Mouse (Mus musculus) liver, embryonic 14.5 days (tissue): ENCODE measurements around the gene Lman2. TPM values are rescaled to one million over a fixed set of nuclear protein-coding genes. Genes with fewer than 3 reads are reported as not detected.

ENCODE experiments used
- ATAC-seq: fragments of 200-750 bp; cut with Nextera tagmentation; 2 replicates; pipeline ENCODE4 v1.8.0; 2017; ENCODE audit warnings: moderate number of reproducible peaks, mild to moderate bottlenecking, moderate library complexity; ENCODE audit not compliant: insufficient read depth
- DNase-seq, 3 experiments: peaks; one replicate each; pipeline ENCODE4 v3.0.0-alpha.2; 2012 to 2013; ENCODE audit warnings: low read depth in 3 of 3, low spot score in 3 of 3
- H3K27ac ChIP-seq: fragments of 300-500 bp; sonication (generic); 2 replicates; pipeline ENCODE4 v1.5.1; 2014; ENCODE audit warnings: moderate library complexity, mild to moderate bottlenecking, control low read depth, inconsistent platforms
- H3K27me3 ChIP-seq: fragments of 300-500 bp; sonication (generic); 2 replicates; pipeline ENCODE4 v1.6.1; 2014; ENCODE audit warnings: mild to moderate bottlenecking, low read length, moderate library complexity; ENCODE audit not compliant: control insufficient read depth, insufficient read depth
- H3K36me3 ChIP-seq: fragments of 300-500 bp; sonication (generic); replicated peaks from 2 replicates; pipeline ENCODE4 v1.6.1; 2014; ENCODE audit warnings: low read depth; ENCODE audit not compliant: control insufficient read depth, insufficient read depth
- H3K4me1 ChIP-seq, 2 experiments: fragments of 200-500 bp in 1 of 2; fragments of 300-500 bp in 1 of 2; sonication (generic) in 1 of 2; replicated peaks; 2 replicates each; pipeline ENCODE4 v1.6.1; 2012 to 2014; ENCODE audit warnings: antibody characterized with exemption in 1 of 2, inconsistent platforms in 1 of 2, low read length in 1 of 2; ENCODE audit not compliant: control insufficient read depth in 2 of 2, insufficient read depth in 2 of 2
- H3K4me2 ChIP-seq: fragments of 300-500 bp; sonication (generic); 2 replicates; pipeline ENCODE4 v1.6.1; 2014; ENCODE audit warnings: low read depth, mild to moderate bottlenecking, control low read depth, moderate library complexity
- H3K4me3 ChIP-seq, 2 experiments: fragments of 200-500 bp in 1 of 2; fragments of 300-500 bp in 1 of 2; sonication (generic) in 1 of 2; 2 replicates each; pipeline ENCODE4 v1.5.1; 2012 to 2014; ENCODE audit warnings: low read depth in 2 of 2, low read length in 2 of 2, mild to moderate bottlenecking in 2 of 2, control low read depth in 1 of 2, inconsistent platforms in 1 of 2, moderate library complexity in 1 of 2; ENCODE audit not compliant: insufficient read depth in 1 of 2
- H3K9ac ChIP-seq: fragments of 300-500 bp; sonication (generic); replicated peaks from 2 replicates; pipeline ENCODE4 v1.6.1; 2014; ENCODE audit warnings: mild to moderate bottlenecking, control low read depth, moderate library complexity
- H3K9me3 ChIP-seq: fragments of 300-500 bp; sonication (generic); 2 replicates; pipeline ENCODE4 v1.6.1; 2016; ENCODE audit warnings: low read length, mixed read lengths; ENCODE audit not compliant: control insufficient read depth
- CTCF ChIP-seq: IDR thresholded peaks from 2 replicates; pipeline ENCODE4 v1.5.1; 2016; ENCODE audit warnings: antibody characterized with exemption, low read depth, control low read depth
- EP300 ChIP-seq: IDR thresholded peaks from 2 replicates; pipeline ENCODE4 v1.6.1; 2016; ENCODE audit warnings: antibody characterized with exemption, low read depth
- WGBS: fragments of 180-500 bp; shearing (Covaris S2); extraction: QIAGEN DNeasy Blood & Tissue Kit; methylation state at CpG from one replicate; pipeline ENCODE4 v1.1.7; 2014; ENCODE audit not compliant: insufficient replicate concordance; 5-methylcytosine and 5-hydroxymethylcytosine counted together
- polyA plus RNA-seq, 2 experiments: library from polyadenylated mRNA; depleted of rRNA in 1 of 2; stranded (reverse) in 1 of 2; unstranded in 1 of 2; fragments of >200 nt; fragmentation: Nextera tagmentation in 1 of 2; extraction: Ambion mirVana in 1 of 2; gene quantifications; 2 replicates each; pipeline versions ENCODE4 v1.2.1 to v1.2.3; 2012 to 2014

Gene Lman2
- polyA plus RNA-seq, 2 experiments, result 35.3 to 50.3 TPM

DNA sequence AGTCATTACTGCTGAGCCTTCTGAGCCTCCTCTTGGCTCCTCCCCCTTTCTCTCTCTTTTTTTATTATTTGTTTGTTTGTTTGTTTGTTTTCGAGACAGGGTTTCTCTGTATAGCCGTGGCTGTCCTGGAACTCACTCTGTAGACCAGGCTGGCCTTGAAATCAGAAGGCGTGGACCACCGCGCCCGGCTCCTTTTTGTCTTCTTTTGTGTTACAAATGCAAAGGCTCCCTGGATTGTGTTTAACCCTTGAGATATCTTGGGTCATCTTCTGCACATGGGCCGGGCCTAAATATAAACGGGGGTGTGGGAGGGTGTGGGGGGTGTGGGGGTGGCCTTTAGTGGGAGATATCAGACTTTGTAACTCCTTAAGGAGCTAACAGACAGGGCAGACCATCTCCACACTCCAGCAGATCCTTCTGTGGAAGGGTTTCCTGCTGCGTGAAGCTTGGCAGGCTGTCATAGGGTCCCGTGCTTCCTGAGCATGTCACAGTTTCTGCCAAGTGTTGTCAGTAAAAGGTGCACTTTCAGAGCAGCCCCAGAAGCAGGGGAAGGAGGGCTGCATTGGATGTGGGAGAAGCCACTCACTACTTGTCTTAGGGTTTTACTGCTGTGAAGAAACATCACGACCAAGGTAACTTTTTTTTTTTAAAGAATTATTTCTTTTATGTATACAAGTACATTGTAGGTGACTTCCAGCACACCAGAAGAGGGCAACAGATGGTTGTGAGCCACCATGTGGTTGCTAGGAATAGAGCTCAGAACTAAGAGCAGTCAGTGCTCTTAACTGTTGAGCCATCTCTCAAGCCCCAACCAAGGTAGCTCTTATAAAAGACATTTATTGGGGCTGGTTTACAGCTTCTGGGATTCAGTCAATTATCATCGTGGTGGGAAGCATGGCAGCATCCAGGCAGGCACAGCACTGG is 24.2 kb downstream of the Lman2 start:
- ATAC-seq (no peak), DNase-seq (no peak)
- H3K4me3 ChIP-seq, result no peak overlapping the region
- no peak overlapping the region for H3K27ac ChIP-seq
- H3K9me3 ChIP-seq, result no peaks in the 10 kb centered on the region
- H3K27me3 ChIP-seq, result no peaks in the 10 kb centered on the region
- peaks cover 3 to 10% of the 10 kb centered on the region in 2 experiments for H3K4me1 ChIP-seq
- TF ChIP-seq CTCF (no peak), EP300 (no peak)
- 53% methylated on average over 12 of the region's 12 CpGs for WGBS
- H3K9ac ChIP-seq, result no peak overlapping the region
- no peaks in the 10 kb centered on the region for H3K36me3 ChIP-seq
- H3K4me2 ChIP-seq, result no peak overlapping the region

DNA sequence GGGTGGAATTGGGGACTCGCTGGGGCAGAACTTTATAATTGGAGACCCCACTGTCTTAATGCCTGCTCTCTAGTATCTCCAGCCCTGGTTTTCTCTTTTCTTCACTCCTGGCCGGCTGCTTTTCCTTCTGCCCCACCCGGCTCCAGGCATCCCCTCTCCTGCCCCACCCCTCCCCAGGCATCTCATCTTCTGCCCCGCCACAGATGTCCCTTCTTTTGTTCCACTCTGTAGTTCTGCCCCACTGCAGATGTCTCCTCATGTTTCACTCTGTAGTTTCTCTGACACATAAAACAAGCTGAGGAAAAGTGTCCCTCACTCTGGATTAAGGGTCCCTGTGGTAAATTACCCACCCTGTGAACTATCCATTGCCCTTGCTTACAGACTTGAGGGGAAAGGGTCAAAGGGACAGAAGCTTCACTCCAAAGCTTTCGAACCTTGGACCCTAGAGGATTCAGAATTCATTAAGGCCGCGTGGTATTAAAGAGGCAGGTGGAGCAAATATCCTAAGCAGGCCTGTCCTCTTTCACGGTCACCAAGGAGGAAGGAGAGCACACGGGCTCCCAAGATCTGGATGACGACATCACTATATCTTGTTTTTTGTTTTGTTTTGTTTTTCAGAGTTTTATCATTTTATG is 25.1 kb downstream of the Lman2 start:
- H3K4me2 ChIP-seq, result no peak overlapping the region
- no peaks in the 10 kb centered on the region for H3K9me3 ChIP-seq
- H3K36me3 ChIP-seq, result no peaks in the 10 kb centered on the region
- no peak overlapping the region for H3K4me3 ChIP-seq
- peaks cover 3 to 10% of the 10 kb centered on the region in 2 experiments for H3K4me1 ChIP-seq
- TF ChIP-seq CTCF (no peak), EP300 (no peak)
- DNase-seq (no peak), ATAC-seq (no peak)
- no peak overlapping the region for H3K9ac ChIP-seq
- H3K27me3 ChIP-seq, result no peaks in the 10 kb centered on the region
- no peak overlapping the region for H3K27ac ChIP-seq
- WGBS, result 73% methylated on average over 10 of the region's 10 CpGs

DNA sequence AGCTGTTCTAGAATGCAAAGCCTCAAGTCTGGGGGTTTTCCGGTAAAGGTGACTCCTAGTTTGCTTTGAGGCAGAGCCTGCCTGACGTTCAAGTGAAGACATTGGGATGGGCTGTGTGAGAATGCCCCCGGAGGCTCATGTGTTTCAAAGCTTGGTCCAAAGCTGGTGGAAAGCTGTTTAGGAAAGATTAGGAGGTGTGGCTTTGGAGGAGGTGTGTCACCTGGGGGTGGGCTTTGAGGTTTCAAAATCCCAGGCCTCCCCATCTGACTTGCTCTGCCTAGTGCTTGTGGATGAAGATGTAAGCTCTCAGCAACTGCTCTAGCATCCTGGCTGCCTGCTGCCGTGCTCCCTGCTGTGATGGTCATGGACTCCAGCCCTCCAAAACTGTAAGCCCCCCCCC is 26.9 kb downstream of the Lman2 start:
- Histone ChIP-seq H3K4me2 (no peak overlapping the region), H3K4me3 (no peak overlapping the region), H3K4me1 (peaks cover 7 to 15% of the 10 kb centered on the region in 2 experiments), H3K9ac (no peak overlapping the region), H3K27me3 (no peaks in the 10 kb centered on the region), H3K27ac (no peak overlapping the region), H3K9me3 (no peaks in the 10 kb centered on the region), H3K36me3 (no peaks in the 10 kb centered on the region)
- TF ChIP-seq CTCF (no peak), EP300 (no peak)
- DNase-seq (no peak), ATAC-seq (no peak)
- WGBS, result 63% methylated on average over 4 of the region's 4 CpGs

DNA sequence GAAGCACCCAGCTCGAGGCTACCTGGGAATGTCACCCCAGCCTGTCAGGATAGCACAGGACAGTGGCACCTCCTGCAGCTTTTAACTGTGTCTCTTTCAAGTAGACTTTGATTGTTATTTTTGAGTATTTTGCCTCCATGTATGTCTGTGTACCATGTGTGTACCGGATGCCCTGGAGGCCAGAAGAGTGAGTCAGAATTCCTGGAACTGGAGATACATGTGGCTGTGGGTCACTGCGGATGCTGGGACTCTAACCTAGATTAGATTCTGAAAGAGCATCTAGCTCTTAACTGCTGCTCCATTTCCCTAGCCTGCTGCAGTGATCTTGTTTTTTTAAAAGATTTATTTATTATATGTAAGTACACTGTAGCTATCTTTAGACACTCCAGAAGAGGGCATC is 30.3 kb downstream of the Lman2 start:
- no peaks in the 10 kb centered on the region for H3K27me3 ChIP-seq
- peaks cover 6% of the 10 kb centered on the region for H3K36me3 ChIP-seq
- no peaks in the 10 kb centered on the region for H3K9me3 ChIP-seq
- H3K4me1 ChIP-seq, result peaks cover 9 to 17% of the 10 kb centered on the region in 2 experiments
- DNase-seq (no peak), ATAC-seq (no peak)
- H3K4me3 ChIP-seq, result no peak overlapping the region
- no peak overlapping the region for H3K27ac ChIP-seq
- no peak overlapping the region for H3K4me2 ChIP-seq
- WGBS, result 67% methylated on average over 3 of the region's 3 CpGs
- H3K9ac ChIP-seq, result no peak overlapping the region
- no peak for TF ChIP-seq EP300
- TF ChIP-seq CTCF, result no peak
